30 mouse cellular contexts compared by ENCODE assay signal in the genomic region with DNA sequence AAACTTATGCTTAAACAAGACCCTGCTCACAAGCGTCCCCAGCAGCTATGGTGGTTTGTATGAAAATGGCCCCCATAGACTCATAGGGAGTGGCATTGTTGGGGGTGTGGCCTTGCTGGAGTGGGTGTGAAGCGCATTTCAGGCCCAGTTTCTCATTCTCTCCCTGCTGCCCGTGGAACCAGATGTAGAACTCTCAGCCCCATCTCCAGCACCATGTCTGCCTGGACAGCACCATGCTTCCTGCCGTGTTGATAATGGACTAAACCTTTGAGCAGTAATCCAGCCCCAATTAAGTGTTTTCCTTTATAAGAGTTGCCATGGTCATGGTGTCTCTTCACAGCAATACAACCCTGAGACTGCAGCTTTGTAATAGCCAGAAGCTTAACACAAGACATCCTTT. TPM values are rescaled to one million over a fixed set of nuclear protein-coding genes. Genes with fewer than 3 reads are reported as not detected.
DNase-seq lines count a peak whose midpoint lies in the region; ATAC-seq lines count a peak whose summit lies in the region.
"Had no signal": no experiment of that assay in that cellular context is flagged by ENCODE, and none has a peak within 500 bp of the region (broad histone marks: within the 10 kb centered on the region; RNA-seq: fewer than 3 reads in every experiment).

No protein-coding gene starts in this region.

- no peak overlapping the region for H3K4me3 ChIP-seq in embryonic facial prominence, embryonic 11.5 days (ENCODE audit: low read depth, low read length)
- no peak overlapping the region for H3K4me3 ChIP-seq in embryonic facial prominence, embryonic 10.5 days
- H3K4me3 ChIP-seq in limb, embryonic 11.5 days (ENCODE audit: low read depth, low read length), result no peak overlapping the region
- no peak overlapping the region for H3K4me3 ChIP-seq in limb, embryonic 10.5 days
- no peak overlapping the region for H3K4me3 ChIP-seq in hindbrain, embryonic 11.5 days (ENCODE audit: low read depth, low read length)
- H3K4me3 ChIP-seq: forebrain, embryonic 10.5 days; forebrain, embryonic 13.5 days; heart, adult 2 months; heart, embryonic 10.5 days; heart, embryonic 13.5 days; hindbrain, embryonic 12.5 days; hindbrain, embryonic 15.5 days had no signal

- 59% methylated on average over 4 of the region's 4 CpGs for WGBS in embryonic facial prominence, embryonic 11.5 days
- WGBS in embryonic facial prominence, embryonic 10.5 days, result 65% methylated on average over 4 of the region's 4 CpGs
- WGBS in limb, embryonic 11.5 days, result 69% methylated on average over 4 of the region's 4 CpGs
- 63% methylated on average over 4 of the region's 4 CpGs for WGBS in limb, embryonic 10.5 days
- 82% methylated on average over 4 of the region's 4 CpGs for WGBS in hindbrain, embryonic 11.5 days

- no peak overlapping the region for H3K9ac ChIP-seq in embryonic facial prominence, embryonic 11.5 days (replicated peaks; ENCODE audit: low read length)
- H3K9ac ChIP-seq in limb, embryonic 11.5 days (ENCODE audit: low read length), result no peak overlapping the region
- H3K9ac ChIP-seq in hindbrain, embryonic 11.5 days (ENCODE audit: low read depth, low read length), result no peak overlapping the region
- H3K9ac ChIP-seq: forebrain, embryonic 13.5 days; heart, embryonic 13.5 days; hindbrain, embryonic 12.5 days; hindbrain, embryonic 15.5 days had no signal

- H3K4me2 ChIP-seq in embryonic facial prominence, embryonic 11.5 days (ENCODE audit: low read depth, low read length), result no peak overlapping the region
- no peak overlapping the region for H3K4me2 ChIP-seq in limb, embryonic 11.5 days (ENCODE audit: low read depth, severe bottlenecking)
- H3K4me2 ChIP-seq in hindbrain, embryonic 11.5 days (replicated peaks; ENCODE audit: low read depth, low read length), result no peak overlapping the region
- H3K4me2 ChIP-seq: forebrain, embryonic 13.5 days; heart, embryonic 13.5 days; hindbrain, embryonic 12.5 days; hindbrain, embryonic 15.5 days had no signal

- H3K4me1 ChIP-seq in embryonic facial prominence, embryonic 11.5 days (ENCODE audit: control insufficient read depth, insufficient read depth, low read length), result no peaks in the 10 kb centered on the region
- H3K4me1 ChIP-seq in embryonic facial prominence, embryonic 10.5 days, result peaks cover 5% of the 10 kb centered on the region; the same call in 1 of the 2 replicates
- H3K4me1 ChIP-seq in limb, embryonic 11.5 days (ENCODE audit: control insufficient read depth, insufficient read depth, low read length), result no peaks in the 10 kb centered on the region
- H3K4me1 ChIP-seq in limb, embryonic 10.5 days, result peaks cover 6% of the 10 kb centered on the region; the same call in 1 of the 2 replicates
- H3K4me1 ChIP-seq in hindbrain, embryonic 11.5 days (replicated peaks; ENCODE audit: control insufficient read depth, insufficient read depth, low read length), result no peaks in the 10 kb centered on the region
- H3K4me1 ChIP-seq: heart, embryonic 10.5 days had no signal

- H3K27me3 ChIP-seq in embryonic facial prominence, embryonic 11.5 days (ENCODE audit: control insufficient read depth, insufficient read depth, low read length), result no peaks in the 10 kb centered on the region
- H3K27me3 ChIP-seq in embryonic facial prominence, embryonic 10.5 days (replicated peaks; ENCODE audit: low read depth, poor library complexity, severe bottlenecking), result peaks cover 7% of the 10 kb centered on the region
- H3K27me3 ChIP-seq in limb, embryonic 11.5 days (ENCODE audit: control insufficient read depth, insufficient read depth, low read length), result 0 out of 2 replicates have a peak, but pooled peaks cover 3% of the 10 kb centered on the region
- H3K27me3 ChIP-seq in limb, embryonic 10.5 days (ENCODE audit: low read depth, poor library complexity, severe bottlenecking), result peaks cover 21% of the 10 kb centered on the region
- no peaks in the 10 kb centered on the region; the same call in 1 of the 2 replicates for H3K27me3 ChIP-seq in hindbrain, embryonic 11.5 days (ENCODE audit: control insufficient read depth, insufficient read depth, low read length)
- H3K27me3 ChIP-seq: forebrain, embryonic 13.5 days; hindbrain, embryonic 12.5 days; hindbrain, embryonic 15.5 days had no signal

- ATAC-seq in embryonic facial prominence, embryonic 11.5 days (replicated peaks; ENCODE audit: insufficient number of reproducible peaks, low FRiP score, low TSS enrichment, low read depth), result no peak
- ATAC-seq in limb, embryonic 11.5 days (ENCODE audit: insufficient number of reproducible peaks, low FRiP score, low TSS enrichment, low read depth), result no peak
- ATAC-seq in hindbrain, embryonic 11.5 days (ENCODE audit: low FRiP score), result no peak
- ATAC-seq: activated CD4-positive, CD25-positive, alpha-beta regulatory T cell, adult 4 months; CD4-positive, CD25-positive, alpha-beta regulatory T cell, adult 4 months; forebrain, embryonic 13.5 days; forebrain, embryonic 16.5 days; Patski had no signal

- no peak overlapping the region for H3K27ac ChIP-seq in embryonic facial prominence, embryonic 11.5 days (replicated peaks; ENCODE audit: low read depth, low read length)
- no peak overlapping the region for H3K27ac ChIP-seq in embryonic facial prominence, embryonic 10.5 days (replicated peaks)
- H3K27ac ChIP-seq in limb, embryonic 11.5 days (replicated peaks; ENCODE audit: low read depth, low read length), result no peak overlapping the region
- H3K27ac ChIP-seq in limb, embryonic 10.5 days, result no peak overlapping the region
- no peak overlapping the region for H3K27ac ChIP-seq in hindbrain, embryonic 11.5 days (ENCODE audit: low read depth, low read length)
- H3K27ac ChIP-seq: forebrain, embryonic 10.5 days; forebrain, embryonic 13.5 days; heart, adult 2 months; heart, embryonic 10.5 days; heart, embryonic 13.5 days; hindbrain, embryonic 12.5 days; hindbrain, embryonic 15.5 days had no signal

- no peaks in the 10 kb centered on the region for H3K36me3 ChIP-seq in embryonic facial prominence, embryonic 11.5 days (replicated peaks; ENCODE audit: control insufficient read depth, insufficient read depth, low read depth, low read length)
- H3K36me3 ChIP-seq in embryonic facial prominence, embryonic 10.5 days (replicated peaks), result no peaks in the 10 kb centered on the region
- no peaks in the 10 kb centered on the region for H3K36me3 ChIP-seq in limb, embryonic 11.5 days (ENCODE audit: control insufficient read depth, insufficient read depth, low read length)
- H3K36me3 ChIP-seq in limb, embryonic 10.5 days, result no peaks in the 10 kb centered on the region
- H3K36me3 ChIP-seq in hindbrain, embryonic 11.5 days (ENCODE audit: control insufficient read depth, insufficient read depth, low read length), result no peaks in the 10 kb centered on the region
- H3K36me3 ChIP-seq: forebrain, embryonic 10.5 days; heart, embryonic 10.5 days; heart, embryonic 13.5 days; hindbrain, embryonic 12.5 days; hindbrain, embryonic 15.5 days had no signal

- H3K9me3 ChIP-seq in embryonic facial prominence, embryonic 11.5 days (replicated peaks; ENCODE audit: control insufficient read depth, low read length), result no peaks in the 10 kb centered on the region
- H3K9me3 ChIP-seq in embryonic facial prominence, embryonic 10.5 days, result no peaks in the 10 kb centered on the region
- no peaks in the 10 kb centered on the region for H3K9me3 ChIP-seq in limb, embryonic 11.5 days (ENCODE audit: control insufficient read depth, low read length)
- no peaks in the 10 kb centered on the region for H3K9me3 ChIP-seq in limb, embryonic 10.5 days (replicated peaks)
- no peaks in the 10 kb centered on the region for H3K9me3 ChIP-seq in hindbrain, embryonic 11.5 days (ENCODE audit: control insufficient read depth, low read length)
- H3K9me3 ChIP-seq: forebrain, embryonic 10.5 days; forebrain, embryonic 13.5 days; heart, embryonic 10.5 days; heart, embryonic 13.5 days; hindbrain, embryonic 12.5 days; hindbrain, embryonic 15.5 days had no signal

- DNase-seq in embryonic facial prominence, embryonic 11.5 days (ENCODE audit: low spot score), result peak; percentile 25
- no peak for DNase-seq in embryonic facial prominence, embryonic 10.5 days (ENCODE audit: low spot score)
- DNase-seq in limb, embryonic 11.5 days (ENCODE audit: low spot score), result peak; percentile 36
- DNase-seq in limb, embryonic 10.5 days (ENCODE audit: low spot score), result no peak
- peak; percentile 41 for DNase-seq in ES-CJ7 (ENCODE audit: low read depth, low spot score)
- DNase-seq in ZHBTc4 (ENCODE audit: low read depth, low spot score), result peak; percentile 51
- no peak for DNase-seq in hindbrain, embryonic 11.5 days (ENCODE audit: low spot score)
- no peak for DNase-seq in retina, embryonic 14.5 days (ENCODE audit: low spot score)
- DNase-seq: adrenal gland, adult 8-10 months; adrenal gland, postnatal 25 days; cerebellum, adult 11-12 months; cerebellum, adult 8-10 months; cerebellum, postnatal 10 days; cerebellum, postnatal 36 days; gastrocnemius, postnatal 10 days; gastrocnemius, postnatal 36 days; heart, adult 2 months; heart, postnatal 14 days; heart, postnatal 4 days had no signal

RNA-seq across cellular contexts. Expression of a gene that starts 13.6 kb away (rescaled TPM):
- 3.6 and 5.5 TPM in 2 replicates for polyA plus RNA-seq in embryonic facial prominence, embryonic 11.5 days (2014; fragmentation: Nextera tagmentation; extraction: Ambion mirVana)
- 5.2 and 6.4 TPM in 2 replicates for polyA plus RNA-seq in embryonic facial prominence, embryonic 10.5 days (2016; fragmentation: Nextera tagmentation; extraction: Ambion mirVana)
- polyA plus RNA-seq in limb, embryonic 11.5 days (2014; fragmentation: Nextera tagmentation; extraction: Ambion mirVana), result 0.99 and 1.4 TPM in 2 replicates
- polyA plus RNA-seq in limb, embryonic 10.5 days (2016; fragmentation: Nextera tagmentation; extraction: Ambion mirVana), result 0.98 and 1.4 TPM in 2 replicates
- 26.9 and 38.0 TPM in 2 replicates for polyA plus RNA-seq in hindbrain, embryonic 11.5 days (2014; fragmentation: Nextera tagmentation; extraction: Ambion mirVana)
- polyA plus RNA-seq: activated CD4-positive, CD25-positive, alpha-beta regulatory T cell, adult 4 months; C2C12; CD4-positive, CD25-positive, alpha-beta regulatory T cell, adult 4 months; Patski had no signal

Comparison
In these comparisons a context has a peak if more than half of its experiments do, and no peak if none do; other contexts are left out.
1. DNase-seq: peak in embryonic facial prominence, embryonic 11.5 days (single experiment), limb, embryonic 11.5 days (single experiment), ES-CJ7 (single experiment) and ZHBTc4 (single experiment); none in embryonic facial prominence, embryonic 10.5 days (single experiment), limb, embryonic 10.5 days (single experiment), hindbrain, embryonic 11.5 days (single experiment) and retina, embryonic 14.5 days (single experiment).